Mouse (Mus musculus): ENCODE measurements around the gene Gm17455.

Gene Gm17455

GRCm38 (mm10) chr10:60373937-60374578 lies 25.5 kb upstream of the Gm17455 start:
- no peak for DNase-seq (ENCODE audit: low spot score)

GRCm38 (mm10) chr10:60376704-60377103 lies 22.8 kb upstream of the Gm17455 start:
- DNase-seq (ENCODE audit: low spot score), result no peak

GRCm38 (mm10) chr10:60379419-60379957 lies 20.0 kb upstream of the Gm17455 start:
- no peak for DNase-seq (ENCODE audit: low spot score)

DNA sequence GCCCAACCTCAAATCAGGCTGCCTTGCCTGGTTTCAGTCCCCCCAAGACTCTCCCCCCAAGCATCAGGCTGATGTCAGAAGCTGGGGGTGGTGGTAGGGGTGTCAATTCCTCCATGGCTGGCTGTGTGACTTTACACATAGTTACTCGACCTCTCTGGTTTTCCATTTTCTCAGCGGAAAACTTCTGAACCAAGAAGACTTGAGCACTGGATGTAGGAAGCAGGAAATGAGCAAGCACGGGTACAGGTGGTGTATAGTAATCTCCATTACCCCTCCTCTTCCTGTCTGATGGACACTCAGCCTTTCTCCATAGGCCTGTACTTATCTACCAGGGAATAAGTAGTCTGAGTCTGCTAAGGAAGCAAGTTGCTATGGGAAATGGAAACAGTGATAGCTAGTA lies 19.3 kb upstream of the Gm17455 start:
- DNase-seq (ENCODE audit: low spot score), result no peak

DNA sequence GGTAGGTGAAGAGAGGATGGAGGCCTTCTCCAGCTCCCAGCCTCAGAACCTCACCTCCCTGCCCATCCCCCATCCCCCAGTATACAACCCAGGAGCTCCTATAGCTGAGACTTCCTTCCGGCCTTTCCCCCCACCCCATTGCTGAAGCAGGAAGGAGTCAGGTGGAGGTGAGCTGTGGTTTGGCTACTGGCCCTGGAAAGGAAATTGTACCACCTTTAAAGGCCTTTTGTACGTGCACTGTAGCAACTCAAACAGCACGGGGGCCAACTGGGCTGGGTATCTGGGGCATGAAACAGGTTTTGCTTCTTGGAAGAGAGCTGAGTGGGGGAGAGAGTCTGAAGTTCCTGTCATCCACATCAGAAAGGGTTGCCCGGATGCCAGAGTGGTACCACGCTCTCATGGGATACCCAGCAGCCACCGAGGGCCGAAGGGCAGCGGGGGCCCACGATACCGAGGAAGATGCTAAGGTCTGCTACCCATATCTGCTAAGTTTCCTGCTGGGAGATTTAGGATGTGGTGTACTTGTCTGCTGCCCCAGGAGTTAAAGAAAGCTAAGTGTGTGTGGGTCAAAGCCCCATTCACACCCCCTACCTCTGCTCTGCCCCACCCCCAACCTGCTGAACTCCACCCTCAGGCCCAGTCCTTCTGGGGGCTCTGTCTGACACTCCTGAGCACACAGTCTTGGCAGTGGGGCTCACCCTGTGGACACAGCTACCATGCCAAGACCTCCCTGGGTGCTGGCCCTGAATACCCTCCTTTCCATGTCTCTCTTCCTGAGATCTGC lies 18.2 kb upstream of the Gm17455 start:
- DNase-seq (ENCODE audit: low spot score), result no peak

- DNase-seq (ENCODE audit: low spot score), result no peak
Observed at GRCm38 (mm10) chr10:60388332-60388731, 11.2 kb upstream of the Gm17455 start.

DNA sequence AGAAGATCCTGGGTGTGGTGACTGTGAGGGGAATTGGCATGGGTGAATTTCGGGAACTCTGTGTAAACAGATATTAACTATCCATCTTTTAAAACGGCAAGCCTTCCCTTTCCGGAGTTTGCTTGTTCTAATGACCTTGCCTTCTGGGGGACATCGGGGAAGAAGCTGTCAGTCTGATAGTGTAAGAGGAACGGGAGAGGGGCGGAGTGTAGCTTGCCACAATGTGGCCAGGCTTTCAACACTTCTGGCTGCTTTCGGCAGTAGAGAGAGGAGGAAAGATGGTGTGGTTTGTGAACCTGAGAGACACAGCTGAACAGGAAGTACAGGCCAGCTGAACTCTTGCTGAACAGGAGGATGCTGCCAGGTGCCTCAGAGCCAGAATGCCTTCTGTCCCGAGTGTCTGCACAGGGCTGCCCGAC lies 10.1 kb upstream of the Gm17455 start:
- DNase-seq (ENCODE audit: low spot score), result no peak

DNA sequence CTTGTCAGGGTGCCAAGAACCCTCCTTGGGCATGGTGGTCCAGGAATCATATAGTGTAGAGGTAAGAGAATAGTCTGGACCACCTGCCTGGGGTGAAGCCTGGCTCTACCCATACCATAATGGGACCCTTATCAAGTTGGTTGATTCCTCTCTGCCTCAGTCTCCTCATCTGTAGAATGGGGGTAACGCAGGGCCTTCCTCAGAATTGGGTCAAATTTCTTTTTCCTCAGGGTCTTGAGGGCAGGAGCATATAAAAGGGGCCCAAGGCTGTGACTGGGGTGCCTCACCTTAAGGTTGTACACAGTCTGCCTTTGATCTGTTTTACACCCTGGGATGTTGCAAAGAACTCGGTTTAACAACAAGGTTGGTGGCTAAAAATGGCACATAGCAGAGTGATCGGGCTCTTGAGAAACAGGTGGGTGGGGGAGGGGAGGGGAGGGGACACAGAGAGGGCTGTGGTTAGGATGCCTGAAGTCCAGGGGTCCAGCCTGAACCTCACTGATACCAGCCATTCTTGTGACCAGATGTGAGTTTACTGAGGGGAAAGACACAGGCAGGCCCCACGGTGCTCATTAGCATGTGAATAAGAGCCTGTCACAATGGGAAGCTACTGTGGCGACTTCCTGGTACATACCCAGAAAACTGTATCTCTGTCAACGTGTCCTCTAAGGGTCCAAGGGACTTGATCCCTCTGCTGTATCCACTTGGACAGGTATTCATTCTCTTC lies 9.2 kb upstream of the Gm17455 start:
- DNase-seq (ENCODE audit: low spot score), result no peak

GRCm38 (mm10) chr10:60390904-60391420 lies 8.6 kb upstream of the Gm17455 start:
- DNase-seq (ENCODE audit: low spot score), result no peak

DNA sequence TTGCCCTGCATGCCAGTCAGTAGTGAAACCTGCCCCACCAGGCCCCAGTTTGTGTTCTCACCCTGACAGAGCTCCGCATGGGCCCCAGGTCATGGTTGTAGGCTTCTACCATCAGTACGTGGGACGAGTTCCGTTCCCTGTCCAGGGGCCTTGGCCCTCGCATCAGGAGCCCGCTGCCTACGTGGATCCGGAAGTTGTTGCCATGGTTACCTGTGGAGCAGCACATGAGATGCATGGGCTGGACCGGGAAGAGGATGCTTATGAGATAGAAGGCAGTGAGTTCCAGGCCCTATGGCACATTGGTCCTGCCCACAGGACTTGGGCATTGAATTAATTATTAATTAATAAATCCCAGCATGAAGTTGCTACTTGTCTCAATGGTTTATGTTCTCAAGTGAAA lies 7.9 kb upstream of the Gm17455 start:
- no peak for DNase-seq (ENCODE audit: low spot score)

DNA sequence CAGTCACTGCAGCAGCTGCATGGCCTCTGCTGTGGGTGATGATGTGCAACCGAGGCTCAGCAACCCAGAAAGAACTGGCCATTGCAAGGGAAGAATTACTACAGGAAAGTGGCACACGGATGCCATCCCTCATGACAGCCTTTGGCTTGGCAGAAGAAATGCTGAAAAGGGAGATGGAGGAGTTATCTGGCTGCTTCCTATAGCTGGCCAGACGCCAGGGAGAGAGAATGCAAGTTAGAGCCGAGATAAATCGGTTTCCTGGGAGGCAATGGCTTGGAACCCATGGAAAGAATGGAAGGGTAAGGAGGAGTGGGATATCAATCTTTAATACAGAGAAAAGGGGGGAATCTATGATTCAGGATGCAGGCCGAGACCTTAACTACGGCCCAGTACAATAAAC lies 4.6 kb upstream of the Gm17455 start:
- DNase-seq (ENCODE audit: low spot score), result no peak

- no peak for DNase-seq (ENCODE audit: low spot score)
Observed at GRCm38 (mm10) chr10:60395605-60396004, 3.9 kb upstream of the Gm17455 start.

GRCm38 (mm10) chr10:60398051-60398814 lies 1.3 kb upstream of the Gm17455 start:
- DNase-seq (ENCODE audit: low spot score), result no peak

DNA sequence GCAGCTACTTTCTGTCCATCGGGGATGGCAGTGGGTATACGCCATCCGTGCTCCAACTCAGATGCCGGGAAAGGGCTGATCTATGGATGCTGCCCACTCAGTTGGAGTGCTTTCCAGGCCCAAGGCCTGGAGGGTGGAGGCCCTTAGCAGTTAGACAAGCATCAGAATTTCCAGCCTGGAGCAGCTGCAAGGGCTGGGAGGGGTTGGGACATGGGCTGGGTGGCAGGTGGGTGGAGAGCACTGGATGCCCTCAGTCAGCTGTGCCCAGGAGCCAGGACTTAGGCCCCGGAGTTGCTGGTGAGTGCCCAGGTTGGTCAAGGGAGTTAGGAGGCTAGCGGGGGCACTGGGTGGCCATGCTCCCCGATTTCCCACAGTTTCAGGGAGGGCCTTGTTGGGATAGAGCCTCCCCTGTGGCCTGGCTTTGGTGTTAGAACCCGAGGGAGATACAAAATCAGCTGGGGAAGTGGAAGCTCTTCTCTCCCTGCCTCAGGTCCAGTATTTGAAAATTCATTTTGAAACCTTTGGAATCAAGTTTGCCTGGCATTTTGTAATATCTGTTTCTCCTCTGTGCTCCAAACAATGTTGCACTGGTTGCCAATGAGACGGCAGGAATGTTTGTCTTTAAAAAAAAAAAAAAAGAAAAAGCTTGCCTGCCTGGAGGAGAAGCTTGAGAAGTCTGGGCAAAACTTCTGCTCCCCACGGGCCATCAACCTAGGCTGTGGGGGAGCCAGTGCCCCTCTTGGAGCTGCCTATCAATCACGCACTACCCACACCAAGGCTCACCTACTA lies 1.2 kb downstream of the Gm17455 start:
- DNase-seq (ENCODE audit: low spot score), result no peak

GRCm38 (mm10) chr10:60405460-60406177 lies 6.1 kb downstream of the Gm17455 start:
- DNase-seq (ENCODE audit: low spot score), result peak; percentile 56

DNA sequence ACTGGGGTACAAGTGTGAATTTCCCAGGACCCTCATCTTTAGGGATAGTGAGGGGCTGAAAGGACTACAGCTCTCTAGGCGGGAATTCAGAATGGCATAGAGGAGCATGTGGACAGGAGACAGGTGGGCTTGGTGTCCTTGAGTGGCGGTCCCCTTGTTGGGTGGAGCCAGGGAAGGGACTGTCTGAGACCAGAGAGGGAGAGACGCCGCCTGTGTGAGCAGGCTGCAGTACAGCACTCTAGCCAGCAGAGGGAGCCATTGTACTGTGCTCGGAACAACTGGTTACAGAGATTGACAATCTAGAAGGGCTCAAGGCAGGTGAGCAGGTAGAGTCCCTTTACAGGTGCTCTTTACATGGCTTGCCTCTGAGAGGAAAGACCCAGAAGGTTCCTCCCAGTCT lies 8.3 kb downstream of the Gm17455 start:
- DNase-seq (ENCODE audit: low spot score), result peak; percentile 68

DNA sequence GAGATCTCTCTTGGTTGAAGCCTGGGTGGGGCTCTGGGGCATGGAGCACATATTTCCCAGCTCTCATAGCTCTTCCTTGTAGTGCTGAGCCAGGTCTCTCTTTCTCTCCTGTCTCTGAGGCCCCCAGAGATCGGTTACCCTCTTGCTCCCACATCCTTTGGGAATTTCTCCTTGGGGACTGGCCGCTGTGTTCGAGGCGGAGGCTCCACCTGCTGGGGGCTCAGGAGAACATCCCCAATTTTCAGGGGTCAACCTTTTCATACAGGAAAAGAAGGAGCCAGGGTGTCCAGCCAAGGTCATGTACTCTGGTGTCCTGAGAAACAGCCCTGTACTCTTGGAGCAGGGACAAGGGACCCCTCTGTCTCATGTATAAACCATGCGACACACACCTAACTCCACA lies 12.3 kb downstream of the Gm17455 start:
- no peak for DNase-seq (ENCODE audit: low spot score)

GRCm38 (mm10) chr10:60413756-60414155 lies 14.2 kb downstream of the Gm17455 start:
- DNase-seq (ENCODE audit: low spot score), result no peak

GRCm38 (mm10) chr10:60417041-60417440 lies 17.5 kb downstream of the Gm17455 start:
- no peak for DNase-seq (ENCODE audit: low spot score)

DNA sequence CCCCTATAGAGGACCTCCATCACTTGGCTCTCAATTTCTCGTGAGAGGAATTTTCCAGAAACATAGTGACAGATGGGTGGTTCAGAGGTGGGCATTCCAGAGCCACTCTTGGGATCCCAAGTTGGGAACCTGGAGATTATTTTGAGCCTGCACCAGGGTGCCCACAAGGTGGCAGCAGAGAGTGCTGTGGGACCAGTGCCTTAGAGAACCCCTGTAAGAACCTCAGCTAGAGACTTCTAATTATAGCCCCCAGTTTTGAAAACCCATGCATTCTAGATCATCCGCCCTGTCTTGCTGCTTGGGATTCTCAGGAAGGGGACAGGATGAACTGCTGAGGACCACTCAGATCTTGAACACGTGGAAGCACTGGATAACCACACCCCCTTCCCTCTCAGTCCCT lies 18.6 kb downstream of the Gm17455 start:
- peak; percentile 72 for DNase-seq (ENCODE audit: low spot score)
